Mouse (Mus musculus) liver (tissue): ENCODE data around the gene Tssk4.

Source experiments
- DNase-seq: peaks from one replicate; pipeline ENCODE4 v3.0.0-alpha.2; 2020; ENCODE audit warnings: mixed read lengths

The Tssk4 gene

GRCm38 (mm10) chr14:55649884-55650283, at the start of gene Tssk4:
Gene Tssk4 (plus strand): TSS chr14:55650184.
- no peak for DNase-seq

DNA sequence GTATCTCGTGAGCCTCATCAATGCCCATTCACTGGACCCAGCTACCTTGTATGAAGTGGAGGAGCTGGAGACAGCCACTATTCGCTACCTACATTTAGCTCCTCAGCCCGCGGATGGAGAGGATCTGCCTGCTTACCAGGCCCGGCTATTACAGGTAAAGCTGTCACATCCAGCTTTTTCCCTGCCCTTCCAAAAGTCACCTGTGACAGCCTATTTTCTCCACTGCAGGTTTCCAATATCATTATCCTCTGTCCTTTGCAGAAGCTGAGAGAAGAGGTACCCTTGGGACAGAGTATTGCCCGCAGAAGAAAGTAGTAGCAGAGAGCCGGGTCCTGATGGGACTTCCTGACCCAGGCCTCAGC, 46.7 kb upstream of the Tssk4 start, which contains the start of gene Irf9:
Gene Irf9, plus strand, starts transcription at position 301 of the 362 bp plus-strand sequence.
- no peak for DNase-seq

DNA sequence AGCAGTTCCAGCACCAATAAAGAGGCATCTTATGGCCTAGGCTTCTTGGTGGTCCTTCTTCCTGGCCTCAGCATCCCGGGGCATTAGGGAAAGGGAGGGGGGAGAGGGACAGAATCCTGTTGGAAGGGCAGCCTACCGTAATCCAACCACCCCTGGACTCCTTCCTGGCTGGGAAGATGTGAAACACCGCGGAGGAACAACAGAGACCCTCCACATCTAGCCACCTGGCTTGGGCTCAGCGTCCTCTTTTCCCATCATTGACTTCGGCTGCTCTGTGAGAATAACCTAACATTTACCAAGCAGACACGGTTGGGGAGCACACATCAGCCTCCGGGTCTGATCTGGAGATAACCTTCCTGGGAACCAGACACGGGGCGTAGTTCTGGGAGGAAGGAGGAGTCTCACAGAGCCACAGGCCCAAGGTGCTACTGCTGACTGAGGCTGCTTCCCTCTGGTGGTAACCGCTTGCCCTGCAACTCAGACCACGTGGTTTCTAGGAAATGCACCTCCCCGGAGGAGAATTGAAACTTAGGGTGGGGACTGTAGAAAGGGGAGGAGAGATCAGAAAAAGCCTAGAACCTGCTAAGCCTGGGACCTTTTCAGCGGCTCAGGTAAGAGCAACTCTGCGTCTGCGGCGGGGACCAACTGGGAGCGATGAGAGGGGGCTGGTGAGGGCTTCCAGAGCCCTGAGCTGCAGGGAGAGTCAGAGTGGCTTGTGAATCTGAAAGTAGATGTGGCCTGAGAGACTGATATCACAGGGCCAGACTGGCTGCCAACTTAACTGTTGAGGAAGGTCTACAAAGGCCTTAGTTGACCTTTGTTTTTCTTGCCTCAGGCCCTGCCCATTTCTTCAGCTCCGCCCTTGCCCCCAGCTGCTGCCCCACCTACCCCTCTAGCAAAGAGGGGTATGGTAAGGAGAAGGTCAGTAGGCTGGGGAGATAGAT, 46.1 kb upstream of the Tssk4 start:
- peak; percentile 95 for DNase-seq

DNA sequence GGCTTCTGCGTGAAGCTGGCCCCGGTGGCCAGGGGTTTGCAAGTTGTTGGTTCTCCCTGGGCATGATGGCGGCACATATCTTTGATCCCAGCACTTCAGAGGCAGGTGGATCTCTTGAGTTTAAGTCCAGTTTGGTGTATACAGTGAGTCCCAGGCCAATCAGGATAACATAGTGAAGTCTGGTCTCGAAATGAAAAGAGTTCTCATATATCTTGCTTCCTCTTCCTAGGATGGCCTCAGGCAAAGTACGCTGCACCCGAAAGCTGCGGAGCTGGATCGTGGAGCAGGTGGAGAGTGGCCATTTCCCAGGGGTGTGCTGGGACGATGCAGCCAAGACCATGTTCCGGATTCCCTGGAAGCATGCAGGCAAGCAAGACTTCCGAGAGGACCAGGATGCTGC, 45.2 kb upstream of the Tssk4 start:
- DNase-seq = no peak

DNA sequence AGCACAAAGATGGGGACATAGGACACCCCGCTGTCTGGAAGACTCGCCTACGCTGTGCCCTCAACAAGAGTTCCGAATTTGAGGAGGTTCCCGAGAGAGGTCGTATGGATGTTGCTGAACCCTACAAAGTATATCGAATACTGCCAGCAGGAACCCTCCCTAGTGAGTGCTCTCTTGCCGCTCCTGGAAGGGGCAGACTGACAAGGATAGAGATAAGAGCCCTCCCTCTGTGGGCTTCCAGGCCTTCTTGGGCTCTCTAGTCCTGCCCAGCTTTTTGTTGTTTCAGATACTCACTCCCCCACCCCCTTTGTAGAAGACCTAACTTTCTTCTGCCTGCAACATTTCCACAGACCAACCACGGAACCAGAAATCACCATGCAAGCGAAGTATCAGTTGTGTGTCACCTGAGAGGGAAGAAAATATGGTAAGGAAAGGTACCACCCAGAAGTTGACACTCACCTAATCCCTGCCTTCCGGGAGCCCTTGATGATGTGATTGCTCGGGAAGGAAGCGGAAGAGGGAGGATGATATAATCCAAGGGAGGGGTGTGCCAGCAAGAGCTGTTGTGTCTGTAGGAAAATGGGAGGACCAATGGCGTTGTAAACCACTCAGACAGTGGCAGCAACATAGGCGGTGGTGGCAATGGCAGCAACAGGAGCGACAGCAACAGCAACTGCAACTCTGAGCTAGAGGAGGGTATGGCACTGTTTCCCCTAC, 44.1 kb upstream of the Tssk4 start:
- DNase-seq = peak; percentile 61

DNA sequence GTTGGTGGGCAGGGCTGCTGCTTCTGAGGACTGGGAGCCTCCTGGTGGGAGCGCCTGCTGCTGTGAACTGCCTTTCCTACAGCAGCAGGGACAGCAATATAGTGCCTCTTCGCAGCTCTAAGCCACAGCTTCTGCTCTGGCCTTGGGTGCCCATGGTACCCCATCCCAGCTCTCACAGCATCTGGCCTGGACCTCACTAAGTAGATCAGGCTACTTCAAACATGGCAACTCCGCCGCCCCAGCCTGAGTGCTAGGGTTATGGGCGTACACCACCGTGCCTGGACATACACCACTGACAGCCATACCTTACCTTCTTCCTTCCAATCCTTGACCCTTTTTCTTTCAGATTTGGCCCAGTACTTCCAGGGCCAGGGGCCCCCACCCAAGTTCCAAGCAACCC, 41.6 kb upstream of the Tssk4 start:
- no peak for DNase-seq

DNA sequence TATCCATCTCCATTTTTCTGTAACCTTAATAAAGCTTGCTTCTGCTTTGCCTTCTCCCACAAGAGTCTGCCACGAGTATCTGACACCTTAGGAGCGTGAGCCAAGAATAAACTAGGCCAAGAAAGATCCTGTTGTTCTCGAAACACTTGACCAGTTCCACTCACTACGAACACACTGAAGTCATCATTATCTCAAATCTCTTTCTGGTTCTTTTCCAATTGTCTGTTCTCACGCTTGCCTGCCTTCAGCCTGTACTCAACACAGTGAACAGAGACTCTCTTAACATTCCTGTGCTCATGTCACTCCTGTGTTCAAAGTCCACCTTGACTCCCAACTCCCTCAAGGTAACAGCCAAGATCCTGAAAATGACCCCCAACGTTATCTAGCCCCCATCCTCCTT, 36.6 kb upstream of the Tssk4 start:
- no peak for DNase-seq

GRCm38 (mm10) chr14:55614565-55615178, 35.3 kb upstream of the Tssk4 start:
- DNase-seq = peak; percentile 61

- DNase-seq = no peak
Measured at GRCm38 (mm10) chr14:55615876-55616275, 34.1 kb upstream of the Tssk4 start.

DNA sequence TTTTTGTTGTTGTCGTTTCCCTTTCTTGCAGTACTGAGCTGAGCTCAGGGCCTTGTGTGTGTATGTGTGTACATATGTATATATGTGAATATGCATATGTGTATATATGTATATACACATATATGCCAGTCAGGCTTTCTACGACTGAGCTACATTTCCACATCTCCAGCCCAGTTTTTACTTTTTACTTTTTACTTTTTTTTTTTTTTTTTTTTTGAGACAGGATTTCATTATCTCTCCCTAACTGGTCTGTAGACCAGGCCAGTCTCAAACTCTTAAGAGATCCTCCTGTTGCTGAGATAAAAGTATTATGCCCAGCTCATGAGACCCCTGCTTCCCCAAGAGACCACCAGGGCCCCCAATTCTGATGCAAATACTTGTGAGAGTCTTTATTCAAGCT, 33.1 kb upstream of the Tssk4 start:
- DNase-seq = no peak

GRCm38 (mm10) chr14:55617822-55618221, 32.2 kb upstream of the Tssk4 start, which contains the start of gene Rec8:
Gene Rec8 (plus strand): TSS chr14:55618037.
- peak; percentile 75 for DNase-seq

DNA sequence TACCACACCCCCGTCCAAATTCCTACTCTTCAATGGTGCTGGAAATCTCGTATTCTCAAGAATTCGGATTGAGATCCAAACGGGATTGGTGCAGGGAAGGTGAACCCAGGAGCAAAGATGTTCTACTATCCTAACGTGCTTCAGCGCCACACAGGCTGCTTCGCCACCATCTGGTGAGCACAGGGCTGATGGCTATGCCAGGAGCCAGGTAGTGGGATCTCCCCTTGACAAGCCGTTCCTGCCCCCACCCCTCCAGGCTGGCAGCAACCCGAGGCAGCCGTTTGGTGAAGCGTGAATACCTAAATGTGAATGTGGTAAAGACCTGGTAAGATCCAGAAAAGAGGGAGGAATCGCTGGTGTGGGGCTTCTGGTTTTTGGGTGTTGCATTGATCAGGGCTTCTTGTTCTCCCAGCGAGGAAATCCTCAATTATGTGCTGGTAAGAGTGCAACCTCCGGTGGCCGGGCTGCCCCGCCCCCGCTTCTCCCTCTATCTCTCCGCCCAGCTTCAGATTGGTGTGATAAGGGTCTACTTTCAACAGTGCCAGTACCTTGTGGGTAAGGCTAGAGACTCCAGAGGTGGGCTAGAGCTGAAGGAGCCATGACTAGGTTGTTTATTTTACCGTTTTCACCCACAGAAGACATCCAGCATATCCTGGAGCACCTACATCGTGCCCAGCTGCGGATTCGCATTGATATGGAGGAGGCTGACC, 31.3 kb upstream of the Tssk4 start:
- DNase-seq = peak; percentile 75

DNA sequence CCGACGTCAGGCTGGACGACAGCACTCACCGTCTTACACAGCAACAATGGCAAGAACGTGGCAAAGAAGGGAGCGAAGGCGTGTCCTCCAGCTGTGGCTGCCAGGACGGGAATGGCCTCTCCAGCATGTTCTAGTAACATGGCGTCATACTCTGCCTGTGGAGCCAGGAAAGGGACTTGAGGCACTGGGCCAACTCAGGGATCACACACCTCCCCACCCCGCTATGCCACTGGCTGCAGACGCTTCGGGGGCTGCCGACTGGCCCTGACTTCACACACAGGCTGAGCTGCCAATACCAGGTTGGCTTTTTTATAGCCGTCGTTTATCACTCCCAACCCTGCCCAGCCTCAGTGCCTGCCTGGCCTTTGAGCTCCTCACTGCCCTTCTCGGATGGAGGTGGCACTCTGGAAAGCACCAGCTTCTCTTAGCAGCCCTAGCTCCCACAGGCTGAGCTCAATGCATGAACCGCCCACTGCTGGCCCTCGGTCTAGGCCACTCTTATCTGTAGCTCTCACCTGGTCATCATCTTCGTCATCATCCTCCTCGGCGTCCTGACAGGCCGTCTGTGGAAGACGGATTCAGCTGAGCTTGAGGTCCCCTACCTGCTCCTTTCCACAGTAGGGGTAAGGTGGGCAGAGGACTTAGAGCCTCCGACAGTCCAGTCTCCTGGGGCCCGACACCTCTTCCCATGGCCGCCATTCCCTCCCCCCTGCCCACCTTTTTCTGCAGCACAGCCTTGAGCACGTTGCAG, 21.7 kb upstream of the Tssk4 start:
- peak; percentile 29 for DNase-seq

DNA sequence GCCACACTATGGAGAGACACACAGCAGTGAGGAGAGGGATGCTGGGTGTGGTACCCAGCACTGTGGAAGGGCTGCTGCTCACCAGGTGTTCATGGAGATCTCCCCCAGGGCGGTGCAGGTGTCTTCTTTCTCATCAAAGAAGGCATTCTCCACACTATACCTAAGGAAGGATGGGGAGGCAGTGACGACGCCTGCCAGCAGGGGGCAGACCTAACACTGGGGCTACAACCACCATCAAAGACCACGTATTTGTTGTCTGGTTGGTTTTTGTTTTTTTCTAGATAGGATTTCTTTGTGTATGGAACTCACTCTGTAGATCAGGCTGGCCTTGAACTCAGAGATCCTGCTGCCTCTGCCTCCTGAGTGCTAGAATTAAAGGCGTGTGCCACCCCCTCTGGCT, 20.7 kb upstream of the Tssk4 start:
- peak; percentile 68 for DNase-seq

DNA sequence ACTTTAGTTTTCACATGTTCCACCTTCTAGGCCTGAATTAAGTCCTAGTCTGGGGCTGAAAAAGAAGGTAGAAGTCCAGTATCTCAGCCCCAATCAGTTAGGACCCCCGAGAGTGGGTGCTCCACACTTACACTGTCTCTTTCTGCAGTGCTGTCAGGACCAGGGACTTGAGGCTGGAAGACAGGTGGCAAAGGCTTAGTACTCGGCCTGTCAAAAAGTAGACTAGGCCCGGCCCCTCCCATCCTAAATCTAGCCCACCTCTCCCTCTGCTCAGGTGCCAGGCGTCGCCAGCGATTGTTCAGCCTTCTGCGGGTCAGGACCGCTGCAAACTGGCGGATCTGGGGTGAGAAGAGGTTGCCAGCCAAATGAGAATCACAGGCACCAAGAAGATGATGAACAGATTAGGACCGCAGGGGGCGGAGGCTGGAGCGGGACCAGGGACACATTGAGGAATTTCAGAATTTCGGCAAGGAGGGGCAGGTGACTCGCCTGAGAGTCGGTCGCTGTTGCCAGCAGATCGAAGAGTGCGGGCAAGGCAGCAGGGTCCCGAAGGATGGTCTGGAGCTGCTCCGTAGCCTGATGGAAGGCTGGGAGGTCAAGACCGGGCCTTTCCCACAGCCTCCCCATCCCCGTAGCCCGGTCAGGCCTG, 15.0 kb upstream of the Tssk4 start:
- DNase-seq = peak; percentile 34

GRCm38 (mm10) chr14:55635523-55636007, 14.4 kb upstream of the Tssk4 start, which contains the start of gene Ipo4:
Gene Ipo4 (minus strand): TSS chr14:55635957.
- DNase-seq = peak; percentile 84

- DNase-seq = no peak
Measured at GRCm38 (mm10) chr14:55637795-55638194, 12.2 kb upstream of the Tssk4 start, which contains the start of gene Gm49378. Gene Gm49378 (minus strand): TSS chr14:55637895.

DNA sequence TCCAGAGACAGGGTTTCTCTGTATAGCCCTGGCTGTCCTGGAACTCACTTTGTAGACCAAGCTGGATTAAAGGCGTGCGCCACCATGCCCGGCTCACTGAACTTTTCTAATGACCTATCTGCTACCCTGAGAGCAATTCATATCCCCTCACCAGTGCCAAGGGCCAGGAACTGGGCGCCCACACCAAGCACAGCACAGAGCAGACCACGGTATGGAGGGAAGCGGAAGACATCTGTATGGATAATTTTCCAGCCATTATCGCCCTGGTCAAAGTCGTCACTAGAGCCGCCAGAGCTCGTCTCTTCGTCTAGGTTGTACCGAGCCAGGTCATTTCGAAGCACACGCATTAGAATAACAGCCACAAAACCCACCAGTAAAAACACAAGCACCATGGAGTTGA, 9.2 kb upstream of the Tssk4 start:
- DNase-seq = no peak

DNA sequence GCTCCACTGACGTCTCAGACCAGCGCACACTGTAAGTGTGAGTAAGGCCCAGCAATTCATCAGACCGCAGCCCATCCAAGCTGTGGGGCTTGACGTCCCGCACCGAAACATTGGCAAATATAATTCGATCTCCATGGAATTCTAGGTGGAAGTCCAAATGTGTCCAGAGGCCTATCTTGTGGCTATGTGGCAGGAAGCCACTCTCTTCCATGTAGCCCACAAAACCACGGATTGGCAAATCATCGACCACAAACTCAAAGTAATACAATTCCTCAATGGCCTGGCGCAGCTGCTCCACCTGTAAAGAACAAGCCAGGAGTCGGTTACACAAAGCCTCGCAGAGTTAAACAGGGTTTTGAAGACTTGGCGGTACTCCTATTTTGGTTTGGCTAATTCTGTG, 8.7 kb upstream of the Tssk4 start:
- DNase-seq = no peak

DNA sequence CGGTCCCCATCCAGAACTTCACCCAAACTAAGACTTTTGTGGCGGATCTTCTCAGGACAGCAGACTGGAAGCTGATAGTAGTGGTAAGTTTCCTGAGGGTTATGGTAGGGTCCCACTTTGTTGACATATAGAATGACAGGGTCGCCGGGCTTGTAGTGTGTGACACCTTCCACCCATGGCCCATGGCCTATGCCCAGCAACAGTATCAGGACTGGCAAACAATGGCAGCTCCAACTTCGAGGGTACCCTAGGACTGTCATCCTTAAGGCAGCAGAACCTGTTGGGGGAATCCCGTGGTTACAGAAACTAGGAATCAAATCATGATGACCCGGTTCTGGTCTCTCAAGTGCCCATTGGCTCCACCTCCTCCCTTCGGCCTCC, 7.3 kb upstream of the Tssk4 start:
- DNase-seq = no peak
